Mouse (Mus musculus) testis, adult 2 months (tissue): ENCODE data around the gene Carnmt1.

ENCODE experiments used
- CTCF ChIP-seq: fragments of 200-500 bp; IDR thresholded peaks from 2 replicates; pipeline ENCODE4 v1.5.1; 2012; ENCODE audit warnings: low read depth, mild to moderate bottlenecking, inconsistent platforms, low read length, moderate library complexity; ENCODE audit not compliant: control insufficient read depth, insufficient read depth, insufficient replicate concordance
- POLR2A ChIP-seq: fragments of 200-500 bp; IDR thresholded peaks from 2 replicates; pipeline ENCODE4 v1.6.1; 2012; ENCODE audit warnings: low read depth, mild to moderate bottlenecking, inconsistent platforms, low read length, moderate library complexity; ENCODE audit not compliant: control insufficient read depth

DNA sequence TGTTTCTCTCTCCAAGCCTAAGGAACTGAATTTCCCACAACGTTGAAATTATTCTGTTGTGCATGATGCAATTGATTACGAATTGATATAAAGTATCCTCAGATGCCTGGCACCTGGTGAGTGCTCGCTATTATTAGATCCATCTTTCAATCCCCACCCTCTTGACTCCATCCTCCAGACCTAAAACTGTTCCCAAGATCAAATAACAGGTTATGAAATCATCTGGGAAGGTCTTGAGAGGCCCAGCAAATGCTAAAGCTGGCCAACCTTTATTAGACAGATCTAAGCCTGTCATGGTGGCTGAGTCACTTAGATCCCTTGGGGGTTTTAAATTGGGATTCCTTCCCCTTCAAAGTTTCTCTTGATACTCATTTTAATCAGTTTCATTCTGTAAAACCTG lies 10.1 kb upstream of the Carnmt1 start:
- TF ChIP-seq CTCF (no peak), POLR2A (no peak)
